Mouse (Mus musculus): ENCODE data around the gene Pipox. TPM values are rescaled to one million over a fixed set of nuclear protein-coding genes. Genes with fewer than 3 reads are reported as not detected.

Gene Pipox
- total and polyA plus RNA-seq, 2 experiments from 2014 or later = 3.6 to 5.1 TPM

GRCm38 (mm10) chr11:77934111-77934521, 40.2 kb upstream of the Pipox start:
- peak overlapping the region; percentile 13; the same call in 1 of the 2 replicates for H3K9ac ChIP-seq (replicated peaks; ENCODE audit: low read length, poor library complexity, severe bottlenecking)
- H3K4me3 ChIP-seq (ENCODE audit: low read depth, low read length) = peak overlapping the region; percentile 88; the same call in 1 of the 2 replicates
- no peaks in the 10 kb centered on the region; the same call in 1 of the 2 replicates for H3K27me3 ChIP-seq (ENCODE audit: insufficient read depth, low read length)
- no peak for TF ChIP-seq CTCF (IDR thresholded peaks at IDR 0.05)
- H3K4me2 ChIP-seq (ENCODE audit: low read depth, low read length, poor library complexity, severe bottlenecking) = peak overlapping the region; percentile 82
- H3K9me3 ChIP-seq (ENCODE audit: low read length) = no peaks in the 10 kb centered on the region
- ATAC-seq (ENCODE audit: low FRiP score) = no peak
- H3K27ac ChIP-seq (ENCODE audit: low read depth, low read length) = no peak overlapping the region
- H3K4me1 ChIP-seq (ENCODE audit: insufficient read depth, low read length) = peaks cover 4% of the 10 kb centered on the region; the same call in 1 of the 2 replicates
- WGBS = 22% methylated on average over 4 of the region's 4 CpGs
- peaks cover 3% of the 10 kb centered on the region; the same call in 1 of the 2 replicates for H3K36me3 ChIP-seq (ENCODE audit: insufficient read depth, low read length)
- DNase-seq (ENCODE audit: low spot score) = peak; percentile 61

GRCm38 (mm10) chr11:77932576-77932975, 38.7 kb upstream of the Pipox start:
- TF ChIP-seq CTCF (IDR thresholded peaks at IDR 0.05) = no peak
- H3K4me1 ChIP-seq (ENCODE audit: insufficient read depth, low read length) = peaks cover 4% of the 10 kb centered on the region; the same call in 1 of the 2 replicates
- 45% methylated on average over 5 of the region's 5 CpGs for WGBS
- H3K4me3 ChIP-seq (ENCODE audit: low read depth, low read length) = peak overlapping the region; percentile 88
- peak overlapping the region; percentile 82 for H3K4me2 ChIP-seq (ENCODE audit: low read depth, low read length, poor library complexity, severe bottlenecking)
- H3K36me3 ChIP-seq (ENCODE audit: insufficient read depth, low read length) = peaks cover 3% of the 10 kb centered on the region; the same call in 1 of the 2 replicates
- H3K27ac ChIP-seq (ENCODE audit: low read depth, low read length) = no peak overlapping the region
- 0 out of 2 replicates have a peak overlapping the region, but pooled peaks have one; percentile 46 for H3K9ac ChIP-seq (replicated peaks; ENCODE audit: low read length, poor library complexity, severe bottlenecking)
- ATAC-seq (ENCODE audit: low FRiP score) (no peak), DNase-seq (ENCODE audit: low spot score) (no peak)
- H3K27me3 ChIP-seq (ENCODE audit: insufficient read depth, low read length) = no peaks in the 10 kb centered on the region; the same call in 1 of the 2 replicates
- H3K9me3 ChIP-seq (ENCODE audit: low read length) = no peaks in the 10 kb centered on the region

DNA sequence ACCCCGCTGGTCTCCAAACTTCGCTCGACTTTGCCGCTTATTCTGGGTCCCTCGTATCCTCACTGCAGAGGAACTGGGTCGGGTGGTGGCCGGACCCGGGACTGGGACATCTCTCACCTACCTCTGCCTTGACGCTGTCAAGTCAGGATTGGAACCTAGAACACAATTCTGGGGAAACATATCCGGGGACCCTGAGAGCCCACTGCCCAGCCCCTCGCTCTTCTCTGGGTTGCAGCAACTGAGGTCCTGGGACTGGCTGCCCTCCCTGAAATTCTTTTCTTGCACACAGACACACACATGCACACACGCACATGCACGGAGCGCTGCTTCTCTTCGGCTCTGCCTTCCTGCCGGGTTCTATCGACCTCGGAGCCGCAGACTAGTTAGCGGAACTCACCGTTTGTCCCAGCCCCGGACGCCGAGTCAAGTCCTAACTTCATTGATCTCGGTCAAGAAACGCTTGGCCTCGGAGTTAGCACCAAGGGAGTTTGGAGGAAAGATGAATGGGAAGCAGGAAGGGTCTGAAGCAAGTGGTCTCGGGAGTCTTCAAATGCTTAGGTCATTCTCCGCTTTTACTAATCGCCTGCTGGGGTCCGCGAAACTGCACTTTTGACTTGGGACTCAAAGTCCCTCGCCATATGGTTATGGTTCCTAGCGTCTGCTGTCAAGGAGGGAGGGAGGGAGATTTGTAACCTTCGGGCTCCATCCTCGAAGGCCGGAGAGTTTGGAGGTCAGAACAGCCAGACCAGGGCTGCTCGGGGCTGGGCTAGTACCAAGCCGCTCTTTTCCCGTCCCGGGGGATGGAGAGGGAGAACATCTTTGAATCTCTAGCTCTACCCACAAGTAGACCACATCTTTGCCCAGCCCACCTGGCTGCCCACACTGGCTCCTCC, 37.9 kb upstream of the Pipox start:
- DNase-seq (ENCODE audit: low spot score) (no peak), ATAC-seq (ENCODE audit: low FRiP score) (no peak)
- 3% methylated on average over 41 of the region's 41 CpGs for WGBS
- Histone ChIP-seq H3K4me3 (ENCODE audit: low read depth, low read length) (peak overlapping the region; percentile 88), H3K27me3 (ENCODE audit: insufficient read depth, low read length) (no peaks in the 10 kb centered on the region; the same call in 1 of the 2 replicates), H3K4me1 (ENCODE audit: insufficient read depth, low read length) (peaks cover 3% of the 10 kb centered on the region; the same call in 1 of the 2 replicates), H3K36me3 (ENCODE audit: insufficient read depth, low read length) (peaks cover 3% of the 10 kb centered on the region; the same call in 1 of the 2 replicates), H3K4me2 (ENCODE audit: low read depth, low read length, poor library complexity, severe bottlenecking) (peak overlapping the region; percentile 82), H3K9ac (replicated peaks; ENCODE audit: low read length, poor library complexity, severe bottlenecking) (peak overlapping the region; percentile 92), H3K9me3 (ENCODE audit: low read length) (no peaks in the 10 kb centered on the region), H3K27ac (ENCODE audit: low read depth, low read length) (peak overlapping the region; percentile 84)
- TF ChIP-seq CTCF (IDR thresholded peaks at IDR 0.05) = no peak

DNA sequence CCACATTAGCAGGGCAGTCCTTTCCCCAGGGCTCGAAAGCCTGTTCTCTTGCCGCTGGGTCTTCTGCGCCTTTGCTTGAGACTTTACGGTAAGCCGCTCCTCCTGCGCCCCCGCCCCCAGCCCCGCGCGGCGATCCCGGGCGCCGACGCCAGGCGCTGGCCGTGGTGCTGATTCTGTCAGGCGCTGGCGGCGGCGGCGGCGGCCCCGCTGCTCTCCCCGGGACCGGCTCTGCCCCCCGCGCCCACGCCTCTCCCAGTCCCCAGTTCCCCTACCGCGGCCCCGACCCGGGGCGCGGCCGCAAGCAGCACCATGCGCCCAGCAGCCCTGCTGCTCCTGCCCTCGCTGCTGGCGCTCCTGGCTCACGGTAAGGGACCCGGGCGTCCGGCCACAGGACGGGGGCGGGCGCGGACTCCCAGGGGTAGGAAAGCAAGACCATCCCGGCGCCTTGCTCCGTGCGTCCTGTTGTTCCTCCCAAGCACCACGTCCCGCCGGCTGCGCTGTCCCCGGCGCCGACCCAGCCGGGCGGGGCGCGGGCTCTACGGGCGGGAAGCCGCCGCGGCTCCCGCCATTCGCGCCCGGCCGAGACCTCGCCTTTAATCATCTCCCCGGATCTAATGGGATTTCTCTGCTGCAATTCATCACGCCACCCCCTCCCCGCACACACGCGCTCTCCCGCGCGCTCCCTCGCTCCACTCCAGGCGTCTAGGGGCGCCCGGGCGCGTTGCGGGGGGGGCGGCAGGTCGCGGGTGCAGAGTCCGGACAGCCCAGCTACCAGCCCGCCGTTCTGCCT, 37.0 kb upstream of the Pipox start, which contains the start of gene Sez6:
Gene Sez6, plus strand, starts transcription at position 50 of the 790 bp plus-strand sequence.
- no peaks in the 10 kb centered on the region for H3K4me1 ChIP-seq (ENCODE audit: insufficient read depth, low read length)
- WGBS = under 1% methylated on average over 80 of the region's 94 CpGs
- no peaks in the 10 kb centered on the region for H3K9me3 ChIP-seq (ENCODE audit: low read length)

DNA sequence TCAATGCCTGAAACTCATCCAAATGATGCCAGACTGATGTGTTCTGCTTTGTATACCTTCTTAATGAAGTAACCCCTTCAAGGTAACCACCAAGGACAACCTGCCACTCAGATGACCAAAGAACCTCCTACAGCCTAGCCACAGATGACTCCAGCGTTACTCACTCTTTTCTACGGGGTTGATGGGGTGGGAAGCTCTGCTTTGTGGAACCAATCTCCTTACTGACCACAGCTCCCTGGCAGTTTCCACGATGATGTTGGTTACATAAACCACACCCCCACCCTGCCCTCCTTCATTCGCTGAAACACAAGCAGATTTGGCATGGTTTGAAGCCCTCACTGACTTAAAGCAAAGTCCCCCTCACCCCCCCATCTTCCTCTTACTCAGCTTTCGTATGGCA, 33.9 kb upstream of the Pipox start:
- H3K4me1 ChIP-seq (ENCODE audit: insufficient read depth, low read length) = 0 out of 2 replicates have a peak, but pooled peaks cover 3% of the 10 kb centered on the region
- ATAC-seq (ENCODE audit: low FRiP score) (no peak), DNase-seq (ENCODE audit: low spot score) (no peak)
- 66% methylated on average over 5 of the region's 5 CpGs for WGBS
- H3K27me3 ChIP-seq (ENCODE audit: insufficient read depth, low read length) = no peaks in the 10 kb centered on the region; the same call in 1 of the 2 replicates
- no peaks in the 10 kb centered on the region for H3K36me3 ChIP-seq (ENCODE audit: insufficient read depth, low read length)
- no peaks in the 10 kb centered on the region for H3K9me3 ChIP-seq (ENCODE audit: low read length)
- no peak overlapping the region for H3K4me2 ChIP-seq (ENCODE audit: low read depth, low read length, poor library complexity, severe bottlenecking)
- TF ChIP-seq CTCF (IDR thresholded peaks at IDR 0.05) = no peak
- H3K9ac ChIP-seq (replicated peaks; ENCODE audit: low read length, poor library complexity, severe bottlenecking) = no peak overlapping the region
- no peak overlapping the region for H3K4me3 ChIP-seq (ENCODE audit: low read depth, low read length)
- H3K27ac ChIP-seq (ENCODE audit: low read depth, low read length) = no peak overlapping the region

More for the DNA sequence above, 37.0 kb upstream of the Pipox start, which contains the start of gene Sez6:
- DNase-seq (ENCODE audit: low spot score) = peak; percentile 85
- Histone ChIP-seq H3K27me3 (ENCODE audit: insufficient read depth, low read length) (no peaks in the 10 kb centered on the region; the same call in 1 of the 2 replicates), H3K9ac (replicated peaks; ENCODE audit: low read length, poor library complexity, severe bottlenecking) (peak within 1 kb of the TSS; percentile 92), H3K4me2 (ENCODE audit: low read depth, low read length, poor library complexity, severe bottlenecking) (peak within 1 kb of the TSS; percentile 82), H3K36me3 (ENCODE audit: insufficient read depth, low read length) (no peaks in the 10 kb centered on the region), H3K4me3 (ENCODE audit: low read depth, low read length) (peak within 1 kb of the TSS; percentile 88), H3K27ac (ENCODE audit: low read depth, low read length) (peak within 1 kb of the TSS; percentile 84)
- peak; percentile 58 for TF ChIP-seq CTCF (IDR thresholded peaks at IDR 0.05)
- peak; percentile 70 for ATAC-seq (ENCODE audit: low FRiP score)
